Mouse (Mus musculus): Measurements from ENCODE around the gene Insm1.

Gene Insm1

DNA sequence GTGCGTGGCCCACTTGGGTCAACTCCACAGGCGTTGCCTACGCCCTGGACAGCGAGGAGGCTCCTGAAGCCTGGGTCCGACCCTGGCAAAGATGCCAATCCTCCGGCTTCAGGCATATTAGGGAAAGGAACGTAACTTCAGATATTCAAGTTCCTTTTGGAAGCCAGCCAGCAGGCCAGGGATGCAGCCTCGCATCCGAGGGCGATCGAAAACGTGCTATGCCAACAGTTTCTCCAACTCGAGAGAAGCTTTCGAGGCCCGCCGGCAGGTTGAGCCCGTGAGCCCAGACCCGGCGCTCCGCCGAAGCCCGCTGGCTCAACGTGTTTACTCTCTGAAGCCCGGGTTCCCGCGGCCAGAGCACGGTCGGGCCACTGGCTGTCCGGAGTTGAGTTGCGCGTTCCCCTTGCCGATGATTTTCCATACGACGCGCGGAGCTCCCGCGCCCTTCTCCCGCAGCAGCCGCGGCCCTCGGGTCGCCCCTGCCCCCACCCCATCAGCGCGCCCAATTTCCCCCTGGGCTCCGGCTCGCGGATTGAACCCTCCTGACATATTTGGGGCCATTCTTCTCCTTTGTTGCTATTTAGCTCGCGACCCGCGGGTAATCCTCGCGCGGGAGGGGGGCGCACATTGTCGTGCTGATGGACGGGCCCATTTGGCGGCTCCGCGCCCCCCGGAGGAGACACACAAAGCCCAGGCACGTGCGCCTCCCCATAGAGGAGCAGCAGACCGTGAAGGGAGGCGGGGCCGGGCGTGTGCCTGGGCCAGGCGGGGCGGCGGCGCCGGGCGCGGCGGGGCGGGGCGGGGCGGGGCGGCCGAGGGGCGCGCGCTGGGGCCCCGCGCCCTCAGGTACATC is at the start of gene Insm1:
Gene Insm1, plus strand, starts transcription at position 846 of the 853 bp plus-strand sequence.
- peak; percentile 70 for DNase-seq

DNA sequence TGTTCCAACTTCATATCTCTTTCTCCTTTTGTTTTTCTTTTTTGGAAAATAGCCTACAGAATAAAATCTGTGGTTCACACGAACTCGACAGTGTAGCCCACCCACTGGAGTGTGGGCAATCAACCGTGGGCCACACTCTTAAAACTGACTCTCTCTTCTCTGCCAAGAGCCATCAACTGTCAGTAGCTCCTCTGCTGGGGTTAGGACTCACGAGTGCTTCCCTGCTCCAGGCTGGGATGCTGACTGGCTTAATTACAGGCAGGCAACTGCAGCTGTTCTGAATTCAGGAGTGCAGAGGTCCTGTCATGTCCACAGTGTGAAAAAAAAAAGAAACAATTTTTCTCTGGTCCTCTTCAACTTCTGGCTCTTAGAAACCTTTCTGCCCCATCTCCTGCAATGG is 49.6 kb upstream of the Insm1 start:
- DNase-seq = no peak

DNA sequence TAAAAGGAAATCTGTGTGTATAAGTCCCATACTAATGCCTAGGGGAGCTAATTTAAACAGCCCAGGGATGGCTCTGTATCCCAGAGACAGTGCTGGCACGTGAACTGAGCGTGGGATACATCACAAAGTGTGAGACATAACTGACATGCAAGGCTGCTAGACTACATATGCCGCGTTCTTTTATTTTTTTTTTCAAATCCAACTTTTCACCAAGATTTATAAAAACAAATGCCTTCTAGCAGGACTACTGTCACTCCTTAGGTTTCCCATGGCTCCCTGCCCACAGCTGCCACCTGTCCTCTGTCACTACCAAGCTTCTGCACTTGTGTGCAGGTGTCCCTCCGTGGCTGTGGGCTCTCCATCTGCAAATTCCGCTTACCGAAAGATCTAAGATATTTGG is 47.5 kb upstream of the Insm1 start:
- peak; percentile 31 for DNase-seq

DNA sequence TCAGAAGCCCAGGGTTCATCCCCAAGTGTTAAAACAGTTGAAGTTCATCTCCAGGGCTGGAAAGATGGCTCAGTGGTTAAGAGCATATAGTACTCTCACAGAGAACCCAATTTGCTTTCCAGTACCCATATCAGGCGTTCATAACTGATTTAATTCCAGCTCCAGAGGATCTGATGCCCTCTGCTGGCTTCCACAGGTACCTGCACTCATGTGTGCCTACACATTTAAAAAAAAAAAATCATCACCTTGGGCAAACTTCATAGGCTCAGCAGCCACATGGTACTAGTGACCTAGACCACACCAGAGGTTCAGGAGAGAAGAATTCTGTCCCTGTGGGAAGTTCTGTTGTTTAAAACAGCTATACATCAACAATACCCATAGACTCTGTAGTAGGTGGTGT is 43.0 kb upstream of the Insm1 start:
- no peak for DNase-seq

DNA sequence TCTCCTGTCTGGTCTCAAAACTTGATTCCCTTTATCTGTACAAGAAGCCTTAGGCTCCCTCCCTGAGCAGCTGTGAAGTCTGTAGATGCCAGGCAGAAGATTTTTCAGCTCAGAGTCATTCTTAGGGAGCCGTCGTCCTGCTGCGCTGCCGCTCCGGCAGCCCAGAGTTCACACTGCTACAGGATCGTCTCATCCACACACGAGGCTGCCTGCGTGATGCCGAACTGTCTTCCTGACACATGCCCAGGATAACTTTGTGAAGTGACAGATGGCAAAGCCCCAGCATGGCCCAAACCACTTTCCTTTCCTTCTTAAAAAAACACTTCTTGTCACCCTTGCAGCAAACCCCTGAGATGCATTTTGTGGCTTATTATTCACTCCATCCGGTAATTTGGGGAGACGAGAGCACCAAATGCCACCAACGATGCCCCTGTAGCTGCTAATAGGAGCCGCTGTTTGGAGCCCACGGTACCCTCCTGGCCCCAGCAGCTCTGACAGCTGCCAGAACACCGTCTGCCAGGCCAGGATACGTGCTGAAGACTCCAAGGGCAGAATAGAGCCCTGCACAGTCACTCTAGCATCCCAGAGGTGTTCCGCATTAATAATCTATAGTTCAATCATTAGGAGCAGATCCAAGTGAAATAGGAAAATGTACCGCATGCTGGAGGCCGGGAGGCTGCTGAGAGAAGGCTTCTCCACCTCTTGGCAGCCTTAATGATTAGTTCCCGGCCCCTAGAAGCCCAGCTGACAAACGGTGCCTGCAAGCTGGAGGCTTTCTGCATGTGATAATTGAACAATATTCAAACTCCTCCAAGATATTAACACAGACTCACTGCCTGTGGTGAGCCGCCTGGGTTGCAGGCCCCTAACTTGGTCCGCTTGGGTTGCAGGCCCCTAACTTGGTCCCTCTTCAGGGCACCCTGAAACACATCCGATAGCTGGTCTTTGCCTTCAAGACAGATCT is 37.6 kb upstream of the Insm1 start:
- DNase-seq = no peak

DNA sequence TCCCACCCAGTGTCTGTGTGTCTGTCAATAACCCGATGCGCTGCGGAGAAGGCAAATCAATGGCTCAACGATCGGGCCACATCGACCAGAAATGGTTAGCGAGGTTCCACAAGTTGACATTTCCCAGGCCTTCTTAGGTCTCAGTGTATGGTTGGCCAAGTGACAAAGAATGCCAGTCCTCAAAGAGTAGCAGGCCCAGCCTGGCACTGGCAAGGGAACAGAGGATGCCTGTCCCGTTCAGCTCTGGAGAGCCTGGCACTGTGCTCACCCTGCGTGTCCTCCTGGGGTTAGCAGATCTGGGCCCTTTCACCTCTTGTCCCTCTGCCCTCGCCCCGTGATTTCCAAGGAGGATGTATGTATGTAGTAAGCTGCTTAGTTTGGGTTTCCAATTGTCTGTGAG is 25.6 kb upstream of the Insm1 start:
- DNase-seq = no peak

DNA sequence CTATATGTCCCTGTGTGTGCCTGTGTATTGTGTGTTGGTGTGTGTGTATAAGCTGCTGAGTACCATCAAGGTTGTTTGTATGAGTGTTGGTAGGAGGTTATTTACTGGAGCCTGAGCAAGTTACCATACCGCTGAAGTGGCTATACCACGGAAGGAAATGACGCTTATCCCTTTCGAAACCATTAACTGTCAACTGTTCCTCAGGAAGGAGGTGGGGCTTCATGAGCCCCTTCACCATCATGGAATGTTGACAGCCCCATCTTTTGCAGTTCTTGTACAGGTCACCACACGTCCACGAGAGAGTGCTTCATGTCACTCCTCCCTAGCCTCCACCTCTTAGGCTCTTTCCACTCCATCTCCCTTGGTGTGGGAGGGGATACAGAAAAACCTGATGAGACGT is 23.8 kb upstream of the Insm1 start:
- DNase-seq = no peak

DNA sequence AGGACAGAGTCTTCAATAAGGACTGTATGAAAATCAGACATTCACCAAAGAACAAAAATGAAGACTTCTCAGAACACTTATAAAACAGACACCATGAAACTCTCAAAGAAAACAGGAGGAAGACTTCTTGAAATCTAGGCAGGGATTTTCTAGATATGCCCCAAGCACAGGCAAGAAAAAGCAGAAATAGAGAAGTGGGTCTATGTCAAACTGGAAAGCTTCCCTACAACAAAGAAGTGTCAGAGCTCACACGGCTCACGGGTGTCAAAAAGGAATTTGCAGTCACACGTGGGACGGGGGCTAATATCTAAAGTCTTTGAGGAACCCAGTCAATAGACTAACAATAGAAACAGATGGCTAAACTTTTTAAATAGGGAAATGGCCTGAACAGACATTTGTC is 10.8 kb upstream of the Insm1 start:
- DNase-seq = no peak

DNA sequence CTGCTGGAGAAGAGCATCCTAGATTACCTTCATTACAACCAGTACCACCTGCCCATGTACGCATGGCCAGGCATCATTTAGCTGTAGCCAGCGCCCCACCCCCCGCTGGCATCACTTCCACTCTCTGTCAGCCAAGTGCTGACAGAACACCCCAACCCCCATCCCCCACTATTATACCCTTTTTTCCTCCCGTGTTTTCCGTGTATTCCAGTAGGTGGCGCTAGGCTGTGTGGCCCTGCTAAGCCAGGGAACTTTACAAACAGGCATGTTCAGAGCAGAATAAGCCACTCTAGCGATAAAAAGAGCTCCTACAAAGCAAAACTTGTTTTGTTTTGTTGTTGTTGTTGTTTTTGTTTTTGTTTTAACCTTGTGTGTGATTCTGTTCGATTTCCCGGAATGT is 7.0 kb upstream of the Insm1 start:
- DNase-seq = peak; percentile 57

DNA sequence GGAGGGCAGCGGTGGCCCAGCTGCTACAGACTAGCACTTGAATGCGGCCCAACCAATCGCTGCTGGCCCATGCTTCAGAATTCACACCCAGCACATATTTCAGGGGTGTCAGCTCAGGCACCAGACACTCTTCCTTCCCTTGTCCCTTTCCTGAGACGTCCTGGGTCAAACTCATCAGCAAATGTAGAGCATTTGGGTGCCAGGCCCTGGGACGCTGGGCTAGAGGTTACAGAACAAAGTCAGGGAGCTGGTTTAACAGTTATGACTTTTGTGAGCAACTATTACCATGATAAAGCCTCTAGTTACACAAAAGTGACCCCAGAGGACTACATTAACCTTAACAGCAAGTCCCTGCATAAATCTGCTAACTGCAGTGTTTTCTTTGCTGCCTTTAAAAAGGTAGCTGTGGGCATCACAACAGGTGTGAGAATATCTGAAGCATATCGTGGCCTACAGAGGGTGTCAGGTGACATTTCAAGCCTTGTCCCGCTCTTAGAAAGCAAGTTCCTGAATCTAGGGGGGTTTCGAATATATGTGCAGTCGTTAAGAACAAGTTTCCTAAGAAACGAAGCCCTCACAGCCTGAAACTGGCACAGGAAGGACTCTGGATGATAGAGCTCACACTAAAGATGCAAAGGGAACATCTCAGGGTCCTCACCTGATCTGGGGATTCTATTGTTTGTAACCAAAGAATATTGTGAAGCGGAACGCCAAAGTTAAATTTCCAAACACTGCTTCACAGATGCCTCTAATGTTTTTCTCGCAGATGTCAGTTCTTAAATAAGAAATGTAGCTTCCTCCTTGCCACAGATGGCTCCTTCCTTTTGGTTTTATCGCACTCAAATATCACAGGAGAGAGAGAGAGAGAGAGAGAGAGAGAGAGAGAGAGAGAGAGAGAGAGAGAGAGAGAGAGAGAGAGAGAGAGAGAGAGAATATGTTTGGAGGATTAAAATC is 5.3 kb upstream of the Insm1 start:
- no peak for DNase-seq

DNA sequence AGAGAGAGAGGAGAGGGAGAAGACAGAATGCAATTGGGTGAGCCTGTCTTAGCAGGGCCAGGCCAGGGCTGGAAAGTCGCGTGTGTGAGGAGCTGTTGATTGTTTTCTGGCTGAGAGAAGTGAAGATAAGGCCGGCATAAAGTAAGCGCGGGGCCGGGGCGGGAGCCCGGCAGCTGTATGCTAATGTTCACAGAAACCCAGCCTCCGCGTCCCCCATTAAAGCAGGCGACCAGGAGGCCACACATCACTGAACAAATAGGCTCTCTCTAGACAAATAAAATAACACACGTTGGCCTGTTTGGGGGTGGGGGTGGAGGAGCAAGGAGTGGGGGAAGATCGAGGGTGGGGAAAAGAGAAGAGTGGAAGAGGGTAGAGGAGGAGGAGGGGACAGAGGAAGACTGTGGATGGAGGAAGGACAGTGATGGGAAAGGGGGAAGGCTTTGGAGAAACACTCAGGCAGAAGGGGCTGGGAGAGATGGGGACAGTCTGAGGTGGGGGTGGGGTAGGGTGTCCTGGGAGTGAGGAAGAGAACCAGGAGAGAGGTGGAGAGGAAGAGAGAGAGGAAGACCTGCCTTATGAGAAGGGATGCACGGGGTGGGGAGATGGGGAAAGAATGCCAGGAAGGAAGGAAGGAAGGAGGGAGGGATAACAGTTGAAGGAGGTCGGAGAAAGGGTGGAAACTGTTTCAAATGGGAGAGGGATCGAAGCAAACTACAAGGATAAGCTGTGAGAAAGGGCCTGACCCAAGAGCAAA is 4.3 kb upstream of the Insm1 start:
- peak; percentile 28 for DNase-seq

DNA sequence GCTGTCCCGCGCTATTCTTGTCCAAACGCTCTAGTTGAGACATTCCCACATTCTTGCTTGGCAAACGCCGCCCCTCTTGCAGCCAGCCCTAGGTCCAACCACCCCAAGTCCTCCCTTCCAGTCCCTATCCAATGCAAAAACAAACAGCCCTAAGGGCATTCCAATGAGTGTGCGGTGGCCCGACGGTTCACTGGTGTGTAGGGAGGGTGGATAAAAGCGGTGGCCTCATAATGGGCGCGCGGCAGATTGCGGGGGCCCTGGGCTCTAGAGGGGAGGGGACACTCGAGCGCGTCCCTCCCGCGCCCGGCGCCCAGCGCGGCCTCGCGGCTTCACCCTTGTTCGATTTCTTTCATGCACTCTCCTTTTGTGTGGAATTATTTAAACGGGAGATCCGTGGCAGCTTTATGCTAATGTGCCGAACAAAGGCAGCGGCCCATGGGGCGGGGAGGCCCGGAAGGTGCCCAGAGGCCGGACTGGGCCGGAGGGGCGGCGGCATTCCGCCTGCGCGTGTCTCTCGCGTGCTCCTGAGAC is 3.5 kb upstream of the Insm1 start:
- DNase-seq = peak; percentile 28

DNA sequence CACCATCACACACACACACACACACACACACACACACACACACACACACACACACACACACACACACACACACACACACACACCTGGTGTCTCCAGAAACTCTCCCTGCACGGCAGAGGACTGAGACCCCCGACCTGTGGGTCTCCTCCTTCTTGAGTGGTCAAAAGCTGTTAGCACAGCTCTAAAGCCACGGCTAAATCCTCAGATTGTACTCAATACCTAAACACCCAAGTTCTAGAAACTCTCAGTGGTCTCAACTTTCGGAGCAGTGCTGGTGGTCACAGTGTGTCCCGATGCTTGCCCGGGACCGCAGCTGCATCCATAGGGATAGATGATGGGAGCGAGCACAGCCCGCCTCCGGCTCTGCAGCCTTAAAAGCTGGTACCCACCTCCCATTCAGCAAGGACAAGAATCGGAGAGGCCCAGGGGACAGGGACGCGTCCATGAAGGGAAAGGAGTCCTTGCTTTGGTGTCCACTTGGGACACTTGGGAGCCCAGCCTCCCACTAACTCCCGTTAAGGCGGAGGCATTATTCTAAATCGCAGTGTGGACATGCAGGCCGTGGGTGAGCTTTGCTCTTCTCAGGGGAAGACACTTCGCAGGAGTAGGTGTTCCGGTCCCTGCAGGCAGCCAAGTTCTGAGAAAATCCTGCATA is 2.7 kb upstream of the Insm1 start:
- DNase-seq = peak; percentile 13

DNA sequence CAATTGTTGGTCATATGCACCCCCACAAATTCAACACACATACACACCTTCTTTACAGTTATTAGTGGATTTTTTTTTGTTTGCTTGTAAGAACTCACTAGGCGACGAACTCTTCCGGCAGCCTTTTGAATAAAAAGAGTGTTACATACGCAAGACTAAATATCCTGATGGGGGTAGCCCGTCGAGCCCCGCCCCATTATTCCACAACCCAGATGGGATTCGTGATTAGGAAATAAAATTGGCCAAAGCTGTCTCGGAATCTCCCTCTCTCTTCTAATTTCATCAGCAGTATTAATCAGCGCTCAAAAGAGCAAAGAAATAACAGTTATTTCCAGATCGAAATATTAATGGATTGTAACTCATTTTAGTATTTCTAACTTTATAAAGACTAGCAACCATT is 1.9 kb upstream of the Insm1 start:
- no peak for DNase-seq

DNA sequence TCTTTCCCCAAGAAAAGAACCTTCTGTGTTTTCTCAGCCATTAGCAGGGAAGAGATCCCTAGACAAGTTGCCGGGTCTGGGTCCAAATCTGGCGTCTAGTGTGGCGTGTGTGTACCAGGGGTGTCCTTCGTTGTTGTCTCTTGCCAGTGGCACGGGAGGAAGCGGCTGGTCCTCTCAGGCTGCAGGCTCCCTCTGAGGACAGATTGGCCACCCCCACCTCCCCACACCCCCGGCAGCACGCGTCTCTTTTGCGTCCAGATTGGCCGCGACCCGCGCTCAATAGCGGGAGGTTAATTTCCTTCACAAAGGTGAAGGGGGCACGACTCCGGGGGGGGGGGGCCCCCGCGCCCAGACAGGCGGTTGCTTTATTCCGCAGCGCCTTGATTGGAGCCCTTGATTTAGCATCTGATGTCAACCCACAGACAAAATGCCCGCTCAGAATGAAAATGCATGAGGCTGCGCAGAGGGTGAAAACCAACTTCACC is 1.1 kb upstream of the Insm1 start:
- DNase-seq = peak; percentile 39

DNA sequence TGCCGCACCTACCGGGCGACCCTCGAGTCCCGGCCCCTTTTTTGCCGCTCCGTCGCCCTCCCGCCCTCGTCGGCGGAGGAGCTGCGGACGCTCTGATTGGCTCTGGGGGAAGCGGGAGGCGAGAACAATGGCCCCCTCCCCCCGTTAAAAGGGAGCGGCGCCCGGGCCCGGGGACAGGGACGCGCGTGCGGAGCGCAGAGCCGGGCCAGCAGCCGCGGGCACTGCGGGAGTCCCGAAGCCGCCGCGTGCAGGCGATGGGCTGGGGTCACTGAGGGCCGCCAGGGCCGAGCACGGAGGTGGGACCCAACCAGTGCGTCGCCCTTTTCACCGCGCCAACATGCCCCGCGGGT is 183 bp downstream of the Insm1 start:
- DNase-seq = peak; percentile 85

DNA sequence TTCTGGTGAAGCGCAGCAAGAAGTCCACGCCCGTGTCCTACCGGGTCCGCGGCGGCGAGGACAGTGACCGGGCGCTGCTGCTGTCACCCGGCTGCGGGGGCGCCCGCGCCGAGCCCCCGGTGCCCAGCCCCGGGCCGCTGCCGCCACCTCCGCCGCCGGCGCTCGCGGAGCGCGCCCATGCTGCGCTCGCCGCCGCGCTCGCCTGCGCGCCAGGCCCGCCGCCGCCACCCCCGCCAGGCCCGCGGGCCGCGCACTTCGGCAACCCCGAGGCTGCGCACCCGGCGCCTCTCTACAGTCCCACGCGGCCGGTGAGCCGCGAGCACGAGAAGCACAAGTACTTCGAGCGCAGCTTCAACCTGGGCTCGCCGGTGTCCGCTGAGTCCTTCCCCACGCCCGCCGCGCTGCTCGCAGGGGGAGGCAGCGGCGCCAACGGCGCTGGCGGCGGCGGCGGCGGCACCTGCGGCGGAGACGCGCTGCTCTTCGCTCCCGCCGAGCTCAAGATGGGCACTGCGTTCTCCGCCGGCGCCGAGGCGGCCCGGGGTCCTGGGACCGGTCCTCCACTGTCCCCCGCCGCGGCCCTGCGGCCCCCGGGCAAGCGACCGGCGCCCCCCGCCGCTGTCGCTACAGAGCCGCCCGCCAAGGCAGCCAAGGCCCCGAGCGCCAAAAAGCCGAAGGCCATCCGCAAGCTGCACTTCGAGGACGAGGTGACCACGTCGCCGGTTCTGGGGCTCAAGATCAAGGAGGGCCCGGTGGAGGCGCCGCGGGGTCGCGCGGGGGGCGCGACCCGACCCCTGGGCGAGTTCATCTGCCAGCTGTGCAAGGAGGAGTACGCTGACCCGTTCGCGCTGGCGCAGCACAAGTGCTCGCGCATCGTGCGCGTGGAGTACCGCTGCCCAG is 806 bp downstream of the Insm1 start:
- DNase-seq = peak; percentile 55

DNA sequence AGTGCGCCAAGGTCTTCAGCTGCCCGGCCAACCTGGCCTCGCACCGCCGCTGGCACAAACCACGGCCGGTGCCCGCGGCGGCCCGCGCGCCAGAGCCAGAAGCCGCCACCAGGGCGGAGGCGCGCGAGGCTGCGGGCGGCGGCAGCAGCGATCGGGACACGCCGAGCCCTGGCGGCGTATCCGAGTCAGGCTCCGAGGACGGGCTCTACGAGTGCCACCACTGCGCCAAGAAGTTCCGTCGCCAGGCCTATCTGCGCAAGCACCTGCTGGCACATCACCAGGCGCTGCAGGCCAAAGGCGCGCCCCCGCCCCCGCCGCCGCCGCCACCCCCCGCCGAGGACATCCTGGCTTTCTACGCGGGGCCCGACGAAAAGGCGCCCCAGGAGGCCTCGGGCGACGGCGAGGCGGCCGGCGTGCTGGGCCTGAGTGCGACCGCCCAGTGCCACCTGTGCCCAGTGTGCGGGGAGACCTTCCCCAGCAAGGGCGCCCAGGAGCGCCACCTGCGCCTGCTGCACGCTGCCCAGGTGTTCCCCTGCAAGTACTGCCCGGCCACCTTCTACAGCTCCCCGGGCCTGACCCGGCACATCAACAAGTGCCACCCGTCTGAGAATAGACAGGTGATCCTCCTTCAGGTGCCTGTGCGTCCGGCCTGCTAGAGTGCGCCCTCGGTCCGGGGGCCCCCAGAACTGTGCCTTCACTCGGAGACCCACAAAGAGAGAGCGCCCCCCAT is 1.6 kb downstream of the Insm1 start:
- peak; percentile 45 for DNase-seq

DNA sequence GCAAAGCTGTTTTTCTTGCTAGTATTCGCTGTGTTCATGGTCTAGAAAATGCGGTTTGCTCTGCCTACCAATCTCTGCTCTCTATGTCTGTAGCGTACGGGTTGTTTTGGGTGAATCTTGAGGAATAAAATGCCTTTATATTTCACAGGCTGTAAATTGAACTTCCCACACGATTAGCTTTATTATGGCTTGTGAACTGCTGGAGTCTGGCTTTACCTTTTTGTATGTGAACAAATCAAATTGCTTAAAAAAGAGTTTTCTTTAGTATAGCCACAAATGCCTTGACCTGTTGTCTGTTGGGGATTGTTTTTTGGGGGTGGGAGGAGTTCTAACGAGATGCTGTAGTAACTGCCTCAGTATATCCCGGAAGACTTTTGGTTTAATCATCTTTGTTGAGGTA is 2.4 kb downstream of the Insm1 start:
- DNase-seq = no peak

All from right cerebral cortex, postnatal 4 days (tissue).